Mouse (Mus musculus) fat pad, adult 2 months (tissue): Measurements from ENCODE around the gene Kansl2.

Experiments
- DNase-seq: peaks from one replicate; pipeline ENCODE4 v3.0.0-alpha.2; 2011; ENCODE audit warnings: low read depth, low spot score; ENCODE audit errors: extremely low read depth

Kansl2 gene

GRCm38 (mm10) chr15:98504514-98504913, 29.6 kb downstream of the Kansl2 start:
- DNase-seq = no peak

- no peak for DNase-seq
Measured at GRCm38 (mm10) chr15:98503317-98503716, 30.7 kb downstream of the Kansl2 start.

- no peak for DNase-seq
Measured at GRCm38 (mm10) chr15:98497631-98498030, 36.4 kb downstream of the Kansl2 start.

- no peak for DNase-seq
Measured at GRCm38 (mm10) chr15:98492102-98492501, 42.0 kb downstream of the Kansl2 start, which contains the start of gene Olfr279. TSS of gene Olfr279 (plus strand) at chr15:98492402.

DNA sequence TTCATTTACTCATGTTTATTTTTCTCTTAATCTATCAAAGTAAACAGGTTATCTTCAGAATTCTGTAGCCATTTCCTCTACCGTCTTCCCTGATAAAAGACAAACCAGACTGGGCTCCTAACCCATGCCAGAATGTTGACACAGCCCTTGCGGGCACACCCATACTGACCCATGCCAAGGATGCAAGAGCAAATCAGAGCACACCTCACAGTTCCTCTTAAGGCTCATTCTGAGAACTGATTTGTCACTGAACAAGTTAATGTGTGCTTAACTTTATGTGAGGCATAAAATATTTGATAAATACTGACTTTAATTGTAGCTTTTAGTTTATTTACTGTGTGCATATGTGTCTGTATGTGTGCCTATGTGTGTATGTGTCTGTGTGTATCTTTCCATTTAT, 42.7 kb downstream of the Kansl2 start:
- no peak for DNase-seq

DNA sequence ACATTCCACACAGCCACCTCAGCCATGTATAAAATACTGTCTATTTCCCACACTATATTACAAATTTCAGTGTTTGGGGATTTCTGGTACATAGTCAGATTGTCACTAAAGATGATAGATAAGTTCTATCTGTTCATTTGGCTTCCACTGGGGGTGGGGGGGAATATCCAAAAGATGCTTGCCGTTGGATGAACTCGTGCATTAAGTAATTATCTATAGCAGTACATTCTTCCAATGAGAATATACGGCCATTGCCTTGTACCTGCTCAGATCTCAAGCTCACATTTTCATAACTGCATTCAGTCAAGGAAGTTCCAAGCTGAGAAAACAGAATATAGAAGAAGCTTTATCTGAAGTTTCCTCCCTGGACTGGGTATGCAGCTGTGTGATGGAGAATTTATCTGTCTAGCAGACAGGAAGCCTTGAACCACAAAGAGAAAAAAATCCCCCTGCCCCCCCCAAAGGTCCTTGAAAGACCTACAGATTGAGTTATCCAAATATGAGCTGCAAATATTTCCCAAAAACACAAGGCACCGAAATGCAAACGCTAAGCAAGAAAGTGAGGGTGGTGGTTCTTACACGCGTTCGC, 47.5 kb downstream of the Kansl2 start:
- DNase-seq = no peak

DNA sequence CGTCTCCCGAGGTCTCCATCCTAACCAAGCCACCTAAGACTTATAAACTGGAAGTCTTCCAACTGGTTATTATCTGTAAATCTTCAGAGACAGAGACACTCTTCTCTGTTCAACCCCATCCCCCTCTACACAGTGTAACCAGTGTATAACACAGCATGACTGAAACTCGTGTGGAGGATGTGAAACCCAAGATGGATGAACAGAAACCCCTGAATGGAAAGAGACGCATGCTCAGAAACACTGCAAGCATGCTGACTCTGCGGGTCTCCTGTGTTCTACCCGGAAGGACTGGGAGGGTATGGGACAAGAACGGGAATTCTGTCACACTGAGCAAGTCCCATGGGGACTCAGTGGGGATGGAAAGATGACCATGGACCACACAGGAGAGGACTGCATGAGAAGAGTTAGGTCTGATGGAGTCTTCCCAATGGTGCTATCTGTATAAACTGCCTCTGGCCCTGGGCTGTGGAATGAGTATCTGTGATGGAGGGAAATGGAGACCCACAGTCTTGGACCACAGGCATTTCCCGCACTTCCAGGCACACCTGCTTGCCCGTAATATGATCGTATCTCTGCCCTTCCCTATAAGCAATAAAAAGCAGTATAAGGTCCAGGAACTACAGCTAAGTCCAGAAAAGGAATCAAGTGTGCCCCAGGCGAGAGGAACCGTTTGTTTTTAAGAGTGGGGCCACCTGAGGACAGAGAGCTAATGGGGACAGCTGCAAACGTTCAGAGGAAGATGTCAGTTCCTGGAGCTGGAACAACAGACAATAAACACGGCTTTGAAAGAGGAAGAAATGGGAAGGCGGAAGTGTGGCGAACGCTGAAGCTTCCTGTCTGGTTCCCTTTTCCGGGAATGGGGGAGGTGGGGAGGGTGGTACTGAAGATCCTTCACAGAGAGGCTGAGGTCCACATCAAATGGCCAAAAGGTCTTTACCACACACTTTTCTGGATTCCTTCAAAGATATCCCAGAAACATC, 49.9 kb downstream of the Kansl2 start:
- DNase-seq = no peak

GRCm38 (mm10) chr15:98482701-98483100, 51.4 kb downstream of the Kansl2 start, which contains the start of gene Lalba:
TSS of gene Lalba (minus strand) at chr15:98482721.
- no peak for DNase-seq

- DNase-seq = no peak
Measured at GRCm38 (mm10) chr15:98479568-98480102, 54.4 kb downstream of the Kansl2 start.

DNA sequence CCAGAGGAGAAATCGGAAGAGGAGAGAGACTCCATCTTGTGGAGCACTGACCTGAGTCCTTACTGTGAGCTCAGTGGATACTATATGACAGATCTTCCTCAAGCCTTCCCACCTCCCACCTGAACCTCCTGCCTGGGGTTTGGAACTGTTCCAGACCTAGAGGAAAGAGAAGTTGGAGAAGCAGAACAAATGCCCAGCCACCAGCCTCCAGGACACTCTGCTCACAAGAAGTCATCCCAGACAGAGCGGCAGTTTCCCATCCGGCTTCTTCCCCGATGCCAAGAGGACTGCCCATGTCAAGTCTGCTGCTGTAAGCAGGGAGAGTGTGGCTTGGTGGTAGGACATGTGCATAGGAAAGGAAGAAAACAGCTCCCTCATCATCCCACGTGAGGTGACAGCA, 57.8 kb downstream of the Kansl2 start:
- DNase-seq = no peak

DNA sequence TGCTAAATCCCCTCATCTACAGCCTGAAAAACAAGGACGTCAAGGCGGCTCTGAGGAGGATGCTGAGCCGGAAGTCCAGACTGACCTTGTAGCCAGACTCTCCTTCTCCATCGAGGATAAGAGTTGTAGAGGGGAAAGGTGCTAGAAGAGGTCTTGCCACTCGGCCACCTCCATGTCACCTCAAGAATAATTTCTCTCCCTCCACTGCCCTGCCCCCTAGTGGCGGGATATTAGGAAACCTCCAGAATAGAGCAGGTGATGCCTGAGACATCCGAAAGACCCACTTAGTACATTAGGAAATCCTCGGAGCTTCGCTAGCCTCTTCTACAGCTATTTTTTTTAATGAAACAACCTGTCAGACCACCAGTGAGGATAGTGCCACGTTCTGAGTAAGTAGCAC, 58.7 kb downstream of the Kansl2 start:
- DNase-seq = no peak

- no peak for DNase-seq
Measured at GRCm38 (mm10) chr15:98474958-98475357, 59.1 kb downstream of the Kansl2 start.

- no peak for DNase-seq
Measured at GRCm38 (mm10) chr15:98471539-98471938, 62.5 kb downstream of the Kansl2 start.

DNA sequence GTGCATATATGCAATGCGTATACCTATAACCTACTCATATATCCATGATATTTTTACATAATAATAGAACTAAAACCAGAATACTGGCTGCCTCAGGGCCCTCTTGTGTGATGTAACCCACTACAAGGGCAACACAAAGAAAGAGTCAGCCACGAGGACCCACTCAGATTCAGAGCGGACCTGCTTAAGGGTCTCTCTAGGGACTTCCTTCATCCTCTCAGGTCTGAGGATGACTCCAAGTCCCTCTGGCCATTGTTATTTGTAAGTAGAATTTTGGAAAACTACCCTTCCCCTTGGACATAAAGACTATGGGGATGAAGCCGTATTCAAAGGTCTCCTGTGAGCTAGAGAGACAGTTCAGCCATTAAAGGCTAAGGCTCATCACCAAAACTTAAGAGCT, 64.5 kb downstream of the Kansl2 start, which contains the start of gene OR5BS1P:
Gene OR5BS1P, plus strand, starts transcription at position 301 of the 400 bp plus-strand sequence.
- no peak for DNase-seq
